Mouse (Mus musculus) right cerebral cortex, postnatal 4 days (tissue): ENCODE data around the gene Rgmb.

ENCODE experiments used
- DNase-seq: peaks from one replicate; pipeline ENCODE4 v3.0.0-alpha.2; 2022

Gene Rgmb

GRCm38 (mm10) chr17:15821706-15822105 lies 9.1 kb downstream of the Rgmb start:
- no peak for DNase-seq

- DNase-seq, result no peak
Measured at GRCm38 (mm10) chr17:15820761-15821160, 10.1 kb downstream of the Rgmb start.

- no peak for DNase-seq
Measured at GRCm38 (mm10) chr17:15820146-15820545, 10.7 kb downstream of the Rgmb start.

- no peak for DNase-seq
Measured at GRCm38 (mm10) chr17:15818372-15818771, 12.5 kb downstream of the Rgmb start.

- no peak for DNase-seq
Measured at GRCm38 (mm10) chr17:15817634-15818033, 13.2 kb downstream of the Rgmb start.

GRCm38 (mm10) chr17:15817096-15817450 lies 13.8 kb downstream of the Rgmb start:
- DNase-seq, result no peak

- DNase-seq, result no peak
Measured at GRCm38 (mm10) chr17:15816379-15817095, 14.3 kb downstream of the Rgmb start.

GRCm38 (mm10) chr17:15815312-15816018 lies 15.4 kb downstream of the Rgmb start:
- no peak for DNase-seq

- DNase-seq, result no peak
Measured at GRCm38 (mm10) chr17:15813658-15814212, 17.1 kb downstream of the Rgmb start.

- no peak for DNase-seq
Measured at GRCm38 (mm10) chr17:15812136-15812778, 18.6 kb downstream of the Rgmb start.

GRCm38 (mm10) chr17:15809949-15810348 lies 20.9 kb downstream of the Rgmb start:
- DNase-seq, result no peak

- no peak for DNase-seq
Measured at GRCm38 (mm10) chr17:15808468-15809374, 22.1 kb downstream of the Rgmb start.

- DNase-seq, result no peak
Measured at GRCm38 (mm10) chr17:15808015-15808414, 22.8 kb downstream of the Rgmb start.

- no peak for DNase-seq
Measured at GRCm38 (mm10) chr17:15807295-15807984, 23.4 kb downstream of the Rgmb start.

- DNase-seq, result peak; percentile 41
Measured at GRCm38 (mm10) chr17:15804008-15804812, 26.6 kb downstream of the Rgmb start.

GRCm38 (mm10) chr17:15799195-15799793 lies 31.5 kb downstream of the Rgmb start:
- no peak for DNase-seq

GRCm38 (mm10) chr17:15790716-15791115 lies 40.1 kb downstream of the Rgmb start:
- no peak for DNase-seq

- DNase-seq, result peak; percentile 27
Measured at GRCm38 (mm10) chr17:15787036-15787435, 43.8 kb downstream of the Rgmb start.

- DNase-seq, result no peak
Measured at GRCm38 (mm10) chr17:15777979-15778378, 52.9 kb downstream of the Rgmb start.

GRCm38 (mm10) chr17:15776349-15776748 lies 54.5 kb downstream of the Rgmb start:
- no peak for DNase-seq
